Mouse (Mus musculus): ENCODE data around the gene Spag16.
"Not testable (repeated sequence)": the region's sequence is repeated elsewhere in the genome, so short reads cannot be mapped to it uniquely, and the experiment has no call there.

Gene Spag16

DNA sequence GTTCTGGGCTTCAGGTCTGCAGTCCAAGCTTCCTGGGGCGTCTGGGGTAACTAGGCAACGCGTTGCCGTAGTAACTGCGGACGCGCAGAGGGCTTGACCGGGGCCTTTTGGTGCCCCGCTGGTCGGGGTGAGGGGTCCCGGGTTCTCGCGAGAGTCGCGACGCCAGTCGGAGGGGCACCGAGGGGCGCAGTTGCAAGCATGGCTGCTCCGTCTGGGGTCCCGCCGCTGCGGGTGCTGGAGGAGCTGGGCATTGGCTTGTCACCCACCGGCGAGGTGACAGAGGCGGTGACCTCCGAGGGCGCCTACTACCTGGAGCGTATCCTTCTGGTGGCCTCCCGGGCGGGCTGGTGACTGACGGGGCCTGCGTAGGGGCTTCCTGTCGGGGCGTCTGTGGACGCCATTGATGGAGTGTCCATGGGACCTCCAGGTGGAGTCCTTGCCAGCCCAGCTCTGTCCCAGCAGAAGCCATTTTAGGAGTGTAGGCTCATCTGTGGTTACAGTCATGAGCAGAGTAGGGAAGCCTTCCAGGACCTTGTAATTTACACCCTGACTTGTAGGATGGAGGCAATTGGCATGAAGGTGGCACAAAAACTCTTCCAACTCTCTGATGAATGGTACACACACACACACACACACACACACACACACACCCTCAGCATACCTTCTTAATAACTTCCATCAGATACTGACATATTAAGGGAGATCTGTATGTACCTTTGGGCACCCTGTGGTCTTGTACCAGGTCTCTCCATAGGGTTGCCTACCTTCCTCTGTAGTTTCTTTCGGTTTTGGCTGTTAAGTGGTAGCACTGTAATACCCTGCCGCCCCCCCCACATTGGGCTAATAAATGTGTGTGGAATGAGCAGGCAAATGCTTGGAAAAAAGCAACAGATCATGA lies at the start of gene Spag16:
TSS of gene Spag16 (plus strand) at position 165 of the 898 bp plus-strand sequence.
- DNase-seq (ENCODE audit: low spot score in 2 of 2): no peak

DNA sequence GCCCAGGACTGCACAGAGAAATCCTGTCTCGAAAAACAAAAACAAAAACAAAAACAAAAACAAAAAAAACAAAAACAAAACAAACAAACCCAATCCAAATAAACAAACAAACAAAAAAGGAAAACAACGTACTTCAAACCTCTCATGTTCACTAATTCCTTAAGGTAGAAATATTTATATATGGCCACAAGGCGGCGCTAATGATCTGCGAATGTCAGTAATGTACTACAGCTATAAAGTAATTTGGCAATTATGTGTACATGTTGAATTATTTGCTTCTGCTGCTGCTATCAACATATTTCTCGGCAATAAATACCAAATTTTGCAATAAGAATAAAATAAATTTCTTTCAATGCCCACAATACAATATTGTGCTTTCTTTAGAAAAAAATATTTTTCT lies 41.6 kb upstream of the Spag16 start:
- DNase-seq (ENCODE audit: low spot score in 2 of 2): peak; percentile 20 to 52

DNA sequence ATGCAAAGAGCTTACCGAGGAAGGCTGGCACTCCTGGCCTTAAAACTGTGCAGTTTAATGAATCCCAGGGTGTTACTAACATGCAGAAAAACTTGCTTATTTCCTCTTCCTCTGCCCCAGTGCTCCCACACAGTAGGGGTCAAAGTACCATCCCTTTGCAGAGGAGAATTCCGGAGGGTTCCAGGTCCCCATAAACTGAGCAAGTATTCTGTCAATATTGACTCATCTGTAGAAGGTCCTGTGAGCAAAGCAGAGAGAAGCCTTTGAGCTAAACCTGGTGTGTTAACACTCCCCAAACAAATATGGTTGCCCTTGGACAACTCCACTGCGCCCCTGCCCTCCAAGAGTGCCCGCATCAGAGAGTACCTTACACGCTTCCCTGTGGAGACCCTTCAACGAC lies 40.1 kb upstream of the Spag16 start:
- DNase-seq (ENCODE audit: low spot score in 2 of 2): no peak

DNA sequence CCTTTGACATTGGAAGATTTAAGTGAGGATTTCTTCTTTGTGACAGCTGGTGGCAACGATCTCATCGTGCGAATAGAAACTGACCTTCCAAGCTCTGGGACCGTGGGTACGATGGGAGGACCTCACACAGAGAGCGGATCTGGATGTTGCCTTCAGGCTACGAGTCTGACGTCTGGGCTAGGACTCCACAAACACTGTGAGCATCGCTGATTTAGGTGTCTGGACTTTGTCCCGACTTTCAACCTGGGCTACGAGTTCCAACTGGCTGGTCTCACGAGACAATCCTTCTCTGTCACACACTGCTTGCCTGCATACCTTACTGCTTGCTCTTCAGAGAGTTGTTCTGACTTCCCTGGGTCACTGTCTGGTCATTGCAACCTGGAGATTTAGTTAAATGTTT lies 39.4 kb upstream of the Spag16 start:
- DNase-seq (ENCODE audit: low spot score in 2 of 2): no peak

DNA sequence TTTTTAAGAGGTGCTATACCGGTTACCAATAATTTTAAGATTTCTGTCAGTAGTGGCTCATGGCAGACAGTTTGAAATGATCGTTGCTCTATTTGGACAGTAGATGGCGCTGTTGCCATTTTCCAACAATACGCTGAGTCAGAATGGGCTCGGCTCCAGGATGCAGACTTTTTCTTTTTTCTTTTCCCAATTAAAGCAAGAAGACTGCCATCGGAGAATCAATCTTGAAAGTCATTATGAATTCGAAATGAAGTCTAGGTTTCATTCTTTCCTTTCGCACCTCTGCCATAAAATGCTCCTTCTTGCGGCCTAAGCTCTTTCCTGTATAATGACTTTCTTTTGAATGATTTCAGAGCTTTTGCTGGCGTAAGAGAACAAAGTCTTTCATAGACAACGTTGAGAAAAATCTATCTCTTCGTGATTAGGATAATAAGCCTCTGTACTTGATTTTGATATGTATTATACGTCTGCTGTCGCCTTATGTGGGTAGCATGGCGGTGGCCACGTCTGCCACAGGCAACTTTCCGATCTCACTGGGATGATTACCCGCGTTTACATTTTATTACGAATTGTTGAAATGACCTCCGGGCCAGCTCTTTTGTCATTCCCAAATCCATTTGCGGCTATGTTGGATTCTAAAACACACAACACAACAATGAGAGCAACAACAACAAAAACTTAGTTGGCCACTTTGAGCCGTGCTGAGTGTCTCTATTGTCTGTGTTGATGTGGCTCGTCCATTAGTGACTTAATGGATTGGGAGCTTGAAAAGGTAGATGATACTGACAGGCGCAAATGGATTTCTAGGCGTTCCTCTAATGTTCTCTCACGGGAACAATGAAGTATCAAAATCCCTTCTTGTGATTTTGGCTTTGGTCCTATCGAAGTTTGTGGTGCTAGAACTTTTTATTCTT lies 36.2 kb upstream of the Spag16 start:
- DNase-seq (ENCODE audit: low spot score in 2 of 2): peak; percentile 62 to 81

DNA sequence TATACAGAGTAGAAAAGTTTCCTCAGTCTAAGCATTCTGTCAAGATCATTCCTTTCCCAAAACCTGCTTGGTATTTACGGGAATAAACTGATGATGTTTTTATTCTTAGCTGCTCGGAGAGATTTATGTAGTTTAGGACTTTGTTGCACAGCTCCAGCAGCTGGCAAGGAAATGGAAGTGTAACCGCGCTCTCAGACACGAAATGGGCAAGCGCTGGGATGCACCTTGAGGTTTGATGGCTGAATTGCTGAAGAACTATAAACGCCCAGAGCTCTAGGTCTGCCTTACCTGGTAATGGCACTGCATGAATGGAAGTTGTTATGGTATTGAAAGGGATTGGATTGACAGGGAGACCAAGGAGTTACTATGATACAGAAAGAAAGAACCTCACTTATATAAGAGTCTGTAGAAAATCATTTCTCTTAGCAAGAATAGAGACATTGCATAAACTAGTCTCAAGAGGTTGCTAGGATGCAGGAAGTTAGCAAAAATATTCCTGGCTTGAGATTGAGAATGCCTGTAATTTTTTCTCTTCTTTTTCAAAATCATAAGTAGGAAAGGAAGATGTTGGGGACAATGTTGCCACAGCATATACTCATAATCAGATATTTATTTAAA lies 27.7 kb upstream of the Spag16 start:
- peak; percentile 17 to 45 for DNase-seq (ENCODE audit: low spot score in 2 of 2)

DNA sequence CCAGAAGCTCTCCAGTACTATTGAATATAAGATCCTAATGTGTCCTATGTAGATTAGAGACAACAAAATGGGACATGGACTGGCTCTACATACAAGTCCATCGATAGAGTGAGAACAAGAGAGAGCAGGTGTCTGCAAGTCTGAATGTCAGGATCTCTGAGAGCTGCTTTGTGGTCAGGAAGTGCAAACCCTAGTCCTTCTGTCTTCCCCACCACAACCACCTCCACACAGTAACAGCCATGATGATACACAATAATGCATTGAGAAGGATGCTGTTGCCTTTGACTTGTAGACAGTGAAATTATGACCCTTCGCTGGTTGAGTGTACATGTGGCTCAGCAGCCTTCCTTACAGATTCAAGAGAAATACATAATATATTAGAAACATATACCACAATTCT lies 16.6 kb upstream of the Spag16 start:
- DNase-seq (ENCODE audit: low spot score in 2 of 2): no peak

DNA sequence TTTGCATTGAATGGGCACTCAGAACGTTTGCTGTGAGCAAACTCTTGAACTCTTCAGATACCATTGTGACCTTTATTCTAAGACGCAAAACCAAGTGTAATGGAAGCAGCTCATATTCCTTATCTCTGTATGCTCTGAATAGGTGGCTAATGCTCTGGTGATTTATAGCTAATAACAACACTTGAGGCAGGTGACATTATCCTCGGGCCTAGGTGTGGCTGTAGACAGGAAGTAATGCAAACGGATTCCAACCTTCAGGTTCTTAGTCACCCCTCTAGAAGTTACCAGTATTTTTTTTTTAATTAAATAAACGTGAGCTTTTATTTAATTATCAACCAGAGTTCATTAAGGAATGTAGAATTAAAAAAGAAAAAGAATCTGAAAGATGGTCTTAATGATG lies 1.1 kb upstream of the Spag16 start:
- DNase-seq (ENCODE audit: low spot score in 2 of 2): not testable (repeated sequence)

DNA sequence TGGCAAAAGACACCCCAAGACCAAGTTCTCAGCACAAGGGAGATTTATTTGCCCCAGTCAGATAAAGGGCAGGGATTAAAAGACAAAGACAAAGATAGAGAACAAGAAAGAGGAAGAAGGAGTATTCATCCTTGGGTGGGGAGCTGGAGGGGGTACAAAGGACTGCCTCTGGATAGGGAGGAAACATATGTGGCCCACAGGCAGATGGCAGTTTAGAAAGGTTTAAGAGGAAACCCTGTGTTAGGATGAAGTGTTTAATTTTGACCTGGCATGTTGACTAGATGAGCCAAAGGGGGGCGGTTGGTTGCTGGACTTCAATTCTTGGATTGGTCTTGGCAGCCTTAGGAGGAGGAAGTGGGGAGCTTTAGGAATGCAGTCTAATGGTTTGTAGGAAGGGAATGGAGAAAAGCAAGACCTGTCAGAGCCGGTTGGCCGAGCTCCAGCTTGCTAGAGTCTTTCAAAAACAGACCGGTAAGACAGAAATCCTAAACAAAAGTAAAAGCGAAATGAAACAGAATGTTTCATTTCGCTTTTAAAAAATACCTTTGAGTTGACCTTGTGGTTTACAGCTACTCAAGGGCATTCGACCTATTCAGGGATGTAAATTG lies 2.2 kb downstream of the Spag16 start:
- no peak for DNase-seq (ENCODE audit: low spot score in 2 of 2)

DNA sequence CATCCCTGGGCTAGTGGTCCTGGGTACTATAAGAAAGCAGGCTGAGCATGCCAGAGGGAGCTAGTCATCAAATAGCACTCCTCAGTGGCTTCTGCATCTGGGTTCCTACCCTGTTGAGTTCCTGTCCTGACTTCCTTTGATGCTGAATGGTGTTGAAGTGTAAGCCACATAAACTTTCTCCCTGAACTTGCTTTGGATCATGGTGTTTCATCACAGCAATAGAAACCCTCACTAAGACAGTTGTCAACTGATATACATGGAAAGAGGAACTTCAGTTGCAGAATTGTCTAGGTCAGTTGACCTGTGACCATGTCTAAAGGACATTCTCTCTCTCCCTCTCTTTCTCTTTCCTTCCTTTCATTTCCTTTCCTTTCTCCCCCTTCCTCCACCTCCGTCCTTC lies 3.8 kb downstream of the Spag16 start:
- no peak for DNase-seq (ENCODE audit: low spot score in 2 of 2)

DNA sequence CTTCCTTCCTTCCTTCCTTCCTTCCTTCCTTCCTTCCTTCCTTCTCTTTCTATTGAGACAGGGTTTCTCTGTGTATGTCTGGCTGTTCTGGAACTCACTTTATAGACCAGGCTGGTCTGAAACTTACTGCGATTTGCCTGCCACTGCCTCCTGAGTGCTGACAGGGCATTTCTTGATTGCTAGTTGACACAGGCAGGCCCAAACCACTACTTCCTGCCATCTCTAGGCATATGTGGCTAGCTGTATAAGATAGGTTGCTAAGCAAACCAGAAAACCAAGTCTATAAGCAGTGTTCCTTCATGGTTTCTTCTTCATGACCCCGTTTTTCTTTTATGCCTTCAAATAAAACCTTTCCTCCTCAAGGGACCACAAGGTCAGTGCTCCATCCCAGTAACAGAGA lies 4.2 kb downstream of the Spag16 start:
- no peak for DNase-seq (ENCODE audit: low spot score in 2 of 2)

DNA sequence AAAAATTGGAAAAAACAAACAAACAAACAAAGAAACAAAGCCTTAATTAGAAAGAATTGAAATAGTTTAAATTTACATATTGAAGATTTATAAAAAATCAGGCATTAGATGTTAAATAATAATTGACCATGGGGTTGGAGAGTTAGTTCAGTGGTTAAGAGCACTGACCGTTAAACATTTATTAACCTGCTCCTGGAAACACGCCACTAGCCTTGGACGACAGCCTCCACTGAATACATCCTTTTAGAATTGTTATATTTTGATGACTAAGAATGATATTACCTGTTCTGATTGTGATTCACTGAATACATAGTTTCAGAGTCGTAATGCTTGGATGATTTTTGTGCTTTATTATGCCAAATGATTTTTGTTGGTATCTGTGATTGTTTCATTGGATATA lies 6.7 kb downstream of the Spag16 start:
- DNase-seq (ENCODE audit: low spot score in 2 of 2): not testable (repeated sequence)

DNA sequence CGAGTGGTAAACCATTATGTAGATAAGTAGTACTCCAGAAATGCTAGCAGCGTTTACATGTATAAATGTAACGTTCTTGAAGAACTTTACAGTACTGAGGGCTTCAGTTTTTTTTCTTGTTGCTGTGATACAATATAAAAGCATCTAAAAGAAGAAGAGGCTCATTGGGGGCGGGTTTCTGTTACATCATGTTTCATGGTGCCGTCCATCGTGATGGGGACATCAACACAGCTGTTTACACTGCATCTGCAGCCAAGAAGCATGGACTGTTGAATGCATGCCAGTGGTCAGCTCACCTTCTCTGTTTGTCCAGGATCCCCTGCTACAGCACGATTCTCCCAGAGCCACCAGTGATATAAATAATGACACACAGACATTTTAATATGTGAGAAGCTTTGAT lies 26.7 kb downstream of the Spag16 start:
- peak in 1 of 2 experiments; percentile 1 for DNase-seq (ENCODE audit: low spot score in 2 of 2)

DNA sequence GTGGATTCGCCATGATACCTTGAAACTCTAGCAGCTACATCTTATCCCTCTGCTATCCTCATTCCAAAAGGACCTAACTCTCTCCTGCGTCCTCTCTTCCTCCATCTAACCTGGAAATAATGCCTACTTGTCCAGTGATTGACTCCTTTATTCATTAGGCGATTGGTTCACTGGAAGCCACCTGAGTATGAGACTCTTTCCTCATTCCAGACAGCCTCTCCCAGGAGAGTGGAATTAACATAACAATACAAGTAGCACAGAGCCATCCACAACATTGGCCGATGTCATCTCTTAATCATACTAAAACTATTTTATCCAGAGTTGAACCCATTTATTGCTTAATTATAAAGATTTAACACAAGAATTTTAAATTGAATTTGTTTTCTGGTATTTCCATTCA lies 41.0 kb downstream of the Spag16 start:
- no peak for DNase-seq (ENCODE audit: low spot score in 2 of 2)

DNA sequence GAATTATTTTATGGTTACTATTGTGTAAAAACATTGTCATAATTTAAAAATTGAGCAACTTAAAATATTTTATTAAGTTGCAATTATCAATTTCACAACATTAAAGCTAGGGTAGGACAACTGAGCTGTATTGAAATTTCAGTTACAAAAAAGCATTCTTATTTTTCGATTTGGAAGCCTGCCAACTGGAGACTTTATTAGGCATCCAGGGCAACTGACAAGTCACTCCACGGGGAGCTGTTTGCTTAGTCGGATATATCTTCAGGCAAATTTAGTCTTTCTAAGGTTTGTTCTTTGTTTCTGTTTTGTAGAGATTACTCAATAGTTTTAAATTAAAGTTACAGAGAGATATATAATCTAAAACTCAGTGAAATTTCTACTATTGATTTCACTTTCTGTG lies 129.8 kb downstream of the Spag16 start:
- DNase-seq (ENCODE audit: low spot score in 2 of 2): no peak

DNA sequence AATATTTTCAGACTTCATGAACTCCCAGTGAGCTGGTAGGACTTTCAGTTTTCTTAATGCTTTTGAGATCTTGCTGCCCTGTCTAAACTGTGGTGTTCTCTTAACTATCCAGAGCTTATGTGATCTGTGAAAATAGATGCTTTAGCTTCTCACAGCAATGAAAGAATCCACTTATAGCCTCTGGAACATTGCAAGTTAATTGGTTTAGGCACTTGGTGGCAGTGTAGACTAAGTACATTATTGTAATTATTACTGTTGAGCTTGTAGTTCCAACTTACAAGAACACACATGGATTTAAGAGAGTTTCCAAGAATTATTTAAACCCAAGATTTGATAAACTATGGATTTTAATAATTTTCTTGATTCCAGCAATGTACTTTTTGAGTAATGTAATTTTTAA lies 170.1 kb downstream of the Spag16 start:
- no peak for DNase-seq (ENCODE audit: low spot score in 2 of 2)

DNA sequence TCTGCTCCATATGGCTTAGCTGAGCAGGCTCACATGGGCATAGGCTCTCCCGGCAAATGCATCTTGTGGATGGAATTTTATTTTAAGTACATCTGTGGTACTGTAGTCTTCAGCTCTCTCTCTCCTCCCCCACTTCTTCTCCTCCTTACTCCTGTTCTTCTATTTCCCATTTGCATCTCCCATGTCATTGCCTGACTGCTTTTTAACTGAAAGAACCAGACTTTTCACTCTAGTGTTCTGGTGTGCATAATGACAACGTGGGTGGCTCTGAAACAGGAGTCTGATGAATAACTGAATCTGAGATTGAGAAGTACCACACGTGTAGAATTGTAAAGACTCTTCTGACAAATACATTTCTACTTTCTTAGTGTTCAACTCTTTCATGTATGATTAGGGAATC lies 186.2 kb downstream of the Spag16 start:
- DNase-seq (ENCODE audit: low spot score in 2 of 2): peak; percentile 9 to 28

DNA sequence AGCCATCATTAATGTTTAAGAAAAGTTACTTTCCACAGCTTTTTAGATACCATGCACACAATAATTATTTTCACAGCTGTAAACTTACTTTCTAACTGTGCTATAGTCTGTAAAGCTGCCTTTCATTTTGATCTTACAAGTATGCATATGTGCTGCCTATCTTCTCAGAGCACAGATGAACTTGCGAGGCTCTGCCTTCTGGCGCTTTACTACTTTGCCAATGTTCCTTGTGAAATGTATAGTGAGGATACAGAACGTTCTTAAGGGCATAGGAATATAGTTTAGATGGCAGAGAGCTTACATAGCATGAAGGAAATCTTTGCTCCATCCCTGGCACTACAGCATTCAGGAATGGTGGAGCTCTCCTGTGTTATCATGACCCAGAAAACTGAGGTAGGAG lies 210.6 kb downstream of the Spag16 start:
- DNase-seq (ENCODE audit: low spot score in 2 of 2): no peak

DNA sequence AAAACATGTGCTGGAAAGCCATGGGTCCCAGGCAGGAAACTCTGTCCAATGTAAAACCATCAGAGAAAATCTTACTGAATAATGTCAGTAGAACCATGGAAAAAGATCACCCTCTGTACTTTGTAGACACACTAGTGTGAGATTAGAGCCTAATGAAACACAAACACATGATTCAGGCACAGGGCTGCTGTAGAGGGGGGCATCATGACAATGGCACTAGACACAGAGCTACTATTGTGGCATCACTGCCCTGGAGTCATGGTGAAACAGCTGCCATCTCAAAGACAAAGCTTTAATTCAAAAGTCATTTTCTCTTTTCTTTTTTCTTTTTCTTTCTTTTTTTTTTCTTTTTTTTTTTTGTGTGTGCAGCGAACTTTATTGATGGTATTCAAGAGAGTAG lies 240.6 kb downstream of the Spag16 start:
- DNase-seq (ENCODE audit: low spot score in 2 of 2): no peak

DNA sequence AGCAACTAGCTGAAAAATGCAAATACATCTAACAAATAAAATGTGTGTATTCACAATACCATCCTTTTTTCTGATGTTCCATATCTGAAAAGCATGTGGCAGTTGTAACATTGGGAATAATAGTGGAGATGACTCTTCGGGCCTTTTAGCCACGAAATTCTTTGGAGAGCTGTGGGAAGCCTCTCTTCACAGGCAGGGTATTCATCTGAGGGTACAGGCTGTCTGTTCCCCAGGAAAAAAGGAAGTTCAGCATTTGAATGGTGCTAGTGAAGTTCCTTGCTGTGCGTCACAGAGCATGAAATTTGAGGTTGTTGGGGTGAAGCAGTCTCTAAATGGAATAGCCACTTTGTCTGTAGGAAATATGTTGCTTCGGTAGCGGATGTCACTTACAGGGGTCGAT lies 246.7 kb downstream of the Spag16 start:
- no peak for DNase-seq (ENCODE audit: low spot score in 2 of 2)

DNA sequence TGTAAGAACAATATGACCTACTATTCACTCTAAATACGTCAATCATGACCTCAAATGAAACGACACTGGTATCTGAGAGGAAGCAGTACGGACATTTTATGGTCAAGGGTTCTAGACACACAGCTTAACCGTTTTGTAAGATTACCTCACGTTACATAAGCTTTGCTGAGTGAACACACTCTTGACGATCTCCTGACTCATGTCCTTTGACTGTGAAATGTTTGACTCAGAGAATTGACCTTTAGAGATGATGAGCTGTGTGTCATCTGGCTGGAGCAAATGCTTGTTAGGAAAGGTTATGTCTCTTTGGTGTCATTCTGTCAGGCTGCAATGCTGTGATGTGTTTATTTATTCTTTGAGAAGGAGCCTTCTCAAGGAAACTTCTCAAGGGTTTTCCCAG lies 252.0 kb downstream of the Spag16 start:
- no peak for DNase-seq (ENCODE audit: low spot score in 2 of 2)

Data from frontal cortex, postnatal 36 days (tissue).